Mouse (Mus musculus): ENCODE measurements around the gene Ccdc81.
A peak's percentile ranks its signal among the peaks of the same experiment; 100 is the strongest.

Gene Ccdc81

DNA sequence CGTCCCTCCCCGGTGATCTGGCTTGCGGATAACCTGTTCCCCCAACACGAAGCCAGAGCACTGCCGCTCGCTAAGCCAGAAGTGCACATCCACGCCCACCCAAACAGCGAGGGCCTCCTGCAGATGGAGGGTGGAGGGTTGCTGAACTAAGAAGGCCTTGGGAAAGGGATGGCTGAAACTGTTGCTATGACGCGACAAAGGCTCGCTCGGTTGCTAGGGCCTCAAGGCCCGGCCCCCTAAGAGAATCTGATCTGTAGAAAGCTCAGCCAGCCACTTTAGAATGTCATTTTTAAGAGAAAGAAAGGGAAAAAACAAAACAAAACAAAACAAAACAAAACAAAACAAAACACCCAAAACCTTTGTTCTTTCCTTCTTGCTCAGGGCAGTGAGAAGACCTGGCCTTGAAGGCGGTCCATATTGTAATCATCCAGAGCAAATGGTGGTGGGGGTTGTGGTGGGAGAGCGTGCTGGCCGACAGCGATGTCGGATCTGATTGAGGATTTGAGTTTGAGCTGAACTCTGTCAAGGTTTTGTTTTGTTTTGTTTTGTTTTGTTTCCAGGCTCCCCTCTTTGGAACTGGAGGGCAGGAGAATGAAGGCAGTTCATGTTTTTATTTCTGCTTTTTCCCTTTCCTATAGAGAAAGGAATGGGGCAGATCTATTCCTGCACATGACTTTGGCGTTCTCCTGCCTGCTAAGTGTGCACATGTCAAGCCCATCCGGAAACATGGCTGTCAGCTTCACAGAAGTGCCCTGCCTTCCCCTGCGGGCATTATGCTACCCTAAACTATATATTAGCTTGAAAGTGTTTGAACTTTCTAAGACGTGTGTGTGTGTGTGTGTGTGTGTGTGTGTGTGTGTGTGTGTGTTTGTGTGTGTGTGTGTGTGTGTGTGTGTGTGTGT is at the start of gene Ccdc81:
TSS of gene Ccdc81 (minus strand) at position 188 of the 902 bp plus-strand sequence.
- DNase-seq = no peak

DNA sequence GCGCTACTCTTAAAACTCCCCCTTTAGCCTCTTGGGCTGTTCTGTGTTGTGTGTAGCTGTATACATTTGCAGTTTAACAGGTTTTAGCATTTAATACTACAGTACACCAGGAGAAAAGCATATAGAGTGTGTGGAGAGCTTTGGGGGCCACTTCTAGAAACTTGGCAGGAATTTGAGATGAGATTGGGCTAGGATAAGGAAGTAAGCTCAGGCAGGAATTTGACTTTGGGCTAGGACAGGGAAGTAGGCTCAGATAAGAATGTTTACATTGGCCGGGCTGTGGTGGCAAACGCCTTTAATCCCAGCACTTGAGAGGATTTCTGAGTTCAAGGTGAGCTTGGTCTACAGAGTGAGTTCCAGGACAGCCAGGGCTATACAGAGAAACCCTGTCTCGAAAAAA is 46.0 kb upstream of the Ccdc81 start:
- DNase-seq = no peak

DNA sequence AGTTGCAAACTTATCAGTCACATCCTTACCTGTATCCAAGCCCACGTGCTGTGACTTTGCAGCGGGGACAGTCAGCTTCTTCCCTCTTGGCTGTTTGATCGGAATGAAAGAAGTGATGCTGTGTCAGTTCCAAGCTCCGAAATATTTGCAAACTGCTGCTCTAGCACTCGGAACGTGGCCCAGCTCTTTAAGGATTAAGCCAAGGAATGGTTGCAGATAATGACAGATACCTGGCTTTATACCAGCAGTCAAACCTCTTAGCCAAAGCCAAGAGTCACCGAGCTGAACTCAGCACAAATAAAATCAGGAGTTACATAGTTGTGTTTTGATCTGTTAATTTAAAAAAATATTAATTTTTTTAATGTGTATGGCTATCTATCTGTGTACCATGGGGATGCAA is 44.6 kb upstream of the Ccdc81 start:
- no peak for DNase-seq

DNA sequence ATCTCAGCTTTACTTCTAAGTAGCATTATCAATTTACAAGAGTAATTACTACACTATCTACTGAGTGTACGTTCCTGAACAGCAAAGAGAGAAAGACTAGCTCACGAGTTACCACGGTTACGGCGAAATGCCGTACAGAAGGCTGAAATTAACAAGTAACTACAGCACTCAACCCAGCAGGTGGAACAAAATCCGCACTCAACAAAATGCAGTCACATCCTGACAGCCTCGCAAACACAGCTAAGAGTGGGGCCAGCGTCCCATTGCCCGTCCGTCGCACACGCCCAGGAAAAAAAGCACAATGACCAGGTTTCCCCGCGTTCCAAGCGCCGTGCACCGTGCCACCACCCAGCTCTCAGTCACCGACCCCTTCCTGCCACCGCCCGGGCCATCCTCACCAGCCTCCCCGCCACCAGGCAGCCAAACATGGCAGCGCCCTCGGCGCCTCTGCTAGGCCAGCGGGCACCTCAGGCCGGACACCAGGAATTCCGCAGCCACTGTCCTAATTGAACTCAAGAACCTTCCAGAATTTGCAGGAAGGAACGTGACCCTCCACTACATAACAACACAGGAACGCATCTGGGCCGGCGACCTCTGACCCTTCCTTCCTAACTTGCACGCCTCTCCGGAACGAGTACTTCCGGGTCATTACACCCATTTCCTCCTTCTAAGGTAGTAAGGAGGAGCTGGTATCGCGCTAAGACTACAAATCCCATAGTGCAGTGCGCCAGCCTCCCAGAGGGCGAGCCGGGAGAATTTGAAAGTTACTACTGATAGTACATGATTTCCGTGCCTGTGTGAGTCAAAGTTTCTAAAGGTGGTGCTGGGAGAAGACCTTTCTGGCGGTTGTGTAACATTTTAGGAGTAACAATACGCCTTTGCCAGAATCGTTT is 37.4 kb upstream of the Ccdc81 start, which contains the start of gene Hikeshi:
TSS of gene Hikeshi (minus strand) at position 634 of the 893 bp plus-strand sequence.
- peak; percentile 85 to 88 for DNase-seq

DNA sequence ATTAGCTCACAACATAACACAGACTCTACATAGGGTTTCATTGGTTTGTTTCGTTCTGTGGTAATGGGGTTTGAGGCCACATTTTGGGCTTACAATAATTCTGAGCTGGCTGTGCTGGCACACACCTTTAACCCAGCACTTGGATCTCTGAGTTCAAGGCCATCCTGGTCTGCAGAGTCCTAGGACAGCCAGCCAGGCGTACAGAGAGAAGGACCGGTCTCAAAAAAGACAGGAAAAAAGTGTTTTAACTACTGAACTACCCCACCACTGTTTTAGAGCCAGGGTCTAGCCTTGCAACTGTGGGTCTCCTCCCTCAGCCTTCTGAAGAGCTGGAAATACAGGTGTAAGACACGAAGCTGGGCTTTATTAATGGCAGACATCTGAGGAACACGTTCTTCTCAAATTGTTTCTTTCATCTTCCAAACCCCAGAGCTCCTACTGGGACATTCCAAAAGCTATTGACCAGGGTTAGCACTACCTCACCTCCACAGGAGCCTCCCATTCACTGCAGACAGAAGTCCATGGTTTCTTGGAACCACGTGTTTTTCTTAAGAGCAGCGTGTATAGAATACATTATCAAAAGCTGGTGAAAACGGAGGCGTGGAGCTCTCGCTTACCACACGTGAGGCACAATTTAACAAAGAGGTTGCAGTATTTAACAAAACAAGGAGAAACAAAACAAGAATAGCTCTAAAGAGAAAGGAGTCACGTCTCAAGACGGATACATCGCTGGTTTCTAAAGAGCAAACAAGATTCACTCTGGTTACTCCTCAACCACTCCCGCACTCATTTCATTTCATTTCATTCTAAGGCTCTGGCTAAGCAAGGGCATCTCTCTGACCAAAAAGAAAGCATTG is 36.3 kb upstream of the Ccdc81 start:
- no peak for DNase-seq

DNA sequence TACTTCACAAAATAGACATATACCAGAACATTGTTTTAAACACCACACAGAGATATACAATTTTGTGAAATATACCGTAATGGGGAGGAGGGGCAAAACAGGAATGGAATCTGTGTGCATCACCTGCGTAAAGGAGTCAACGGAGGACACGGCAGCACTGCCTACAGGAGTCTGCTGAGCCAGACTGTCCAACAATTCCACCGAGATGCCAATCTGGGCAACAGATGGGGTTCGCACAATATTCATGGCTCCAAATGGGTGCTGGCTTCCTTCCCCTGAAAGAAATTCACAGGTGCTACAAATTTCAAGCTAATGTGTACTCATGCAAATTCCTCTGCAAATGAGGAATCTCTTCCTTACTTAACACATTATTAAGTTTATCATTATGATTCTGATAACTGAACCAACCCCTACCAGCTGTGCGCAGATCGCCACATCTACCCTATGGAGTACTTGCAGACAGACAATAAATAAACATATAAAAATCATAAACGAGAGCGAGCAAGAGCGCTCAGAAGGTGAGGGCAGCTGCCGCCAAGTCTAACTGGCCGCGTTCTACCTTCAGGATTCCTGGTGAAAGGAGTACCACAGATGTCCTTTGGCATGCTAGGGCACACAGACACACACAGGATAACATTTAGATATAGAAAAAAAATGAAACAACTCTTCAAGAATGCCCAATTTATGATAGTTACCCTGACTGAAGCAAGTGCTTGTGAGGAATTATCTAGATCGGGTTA is 20.2 kb upstream of the Ccdc81 start:
- DNase-seq = peak; percentile 81 to 84

DNA sequence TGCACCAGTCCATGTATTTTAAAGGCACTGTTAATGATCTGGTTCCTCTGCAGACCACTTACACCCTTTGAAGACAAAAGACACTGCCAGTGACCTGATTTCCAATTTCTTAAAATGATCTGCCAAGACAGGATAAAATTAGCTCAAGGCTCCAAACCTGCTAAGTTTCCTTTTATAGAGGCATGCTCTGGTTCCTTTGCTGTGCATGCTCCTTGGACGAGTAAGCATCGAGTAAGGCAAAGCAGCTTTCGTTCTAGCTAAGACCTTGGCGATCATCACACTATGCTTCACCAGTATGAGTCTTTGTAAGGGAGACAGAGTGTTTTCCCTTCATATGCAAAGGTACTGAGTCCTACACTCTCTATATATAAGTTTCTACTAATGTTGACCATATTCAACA is 14.3 kb upstream of the Ccdc81 start:
- no peak for DNase-seq

DNA sequence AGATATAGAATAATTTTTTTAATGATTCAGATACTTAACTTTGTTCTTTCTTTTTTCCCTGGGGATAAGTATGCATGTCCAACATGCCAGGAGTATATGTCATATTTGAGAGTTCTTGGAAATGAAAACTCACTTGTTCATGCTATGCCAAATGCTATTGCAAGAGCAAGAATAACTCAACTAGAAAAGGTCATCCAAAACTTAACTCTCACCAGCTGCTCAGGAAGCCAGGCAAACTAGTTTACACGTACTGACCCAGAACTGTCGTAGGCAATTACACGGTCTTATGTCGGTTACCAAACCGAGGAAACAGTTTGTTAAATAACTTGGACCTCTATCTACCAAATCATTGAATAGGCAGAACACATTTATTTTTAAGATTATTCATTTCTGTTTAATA is 13.3 kb upstream of the Ccdc81 start:
- DNase-seq = no peak

DNA sequence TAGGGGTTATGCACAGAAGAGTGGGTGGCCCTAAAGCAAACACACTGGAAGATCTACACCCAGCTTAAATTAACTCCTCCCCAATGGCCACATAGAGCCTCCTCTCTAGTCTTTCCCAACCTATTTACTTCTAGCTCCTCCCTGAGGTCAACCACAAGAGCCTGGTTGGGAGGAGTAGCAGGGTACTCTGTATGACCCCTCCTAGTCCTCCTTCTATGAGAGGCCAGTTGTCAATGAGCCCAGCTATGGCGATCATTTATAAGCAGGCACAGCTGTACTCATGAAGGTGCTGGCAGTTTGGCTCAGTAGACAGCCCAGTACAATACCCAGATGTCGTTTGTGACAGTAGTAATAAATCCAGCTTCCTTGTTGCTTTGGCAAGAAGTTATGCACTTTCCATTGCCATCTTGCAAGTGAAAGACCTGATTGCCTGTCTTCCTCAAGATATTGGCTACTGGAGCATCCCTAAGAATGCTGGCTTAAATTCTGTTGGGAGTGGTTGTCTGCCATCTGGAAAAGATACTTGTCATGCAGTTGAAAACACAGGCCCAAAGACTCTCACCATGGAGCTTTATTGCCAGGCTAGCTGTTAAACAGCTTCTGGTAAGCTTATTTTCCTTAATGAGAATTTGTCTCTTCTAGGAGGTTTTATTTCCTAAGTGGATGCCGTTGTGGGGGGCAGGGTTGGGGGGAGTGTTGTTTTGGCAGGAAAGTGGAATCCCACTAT is 10.2 kb upstream of the Ccdc81 start:
- DNase-seq = no peak

DNA sequence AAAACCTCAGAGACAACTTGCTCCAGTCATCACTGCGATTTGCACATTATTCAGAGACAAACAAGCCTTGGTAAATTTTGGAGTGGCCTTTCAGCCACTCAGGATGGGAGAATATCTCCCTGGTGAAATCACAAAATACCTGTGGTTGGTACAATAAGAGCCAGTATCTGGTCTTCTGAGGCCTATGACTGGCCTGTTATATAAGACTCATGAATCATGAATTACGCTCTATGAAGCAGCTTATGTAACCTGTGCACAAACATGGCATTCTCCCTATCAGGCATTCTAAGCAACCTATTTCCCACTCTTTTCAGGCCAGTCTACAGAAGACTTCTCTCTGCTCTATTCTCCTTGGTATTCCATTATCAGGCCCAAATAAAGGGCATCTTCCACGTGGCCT is 8.9 kb upstream of the Ccdc81 start:
- no peak for DNase-seq

DNA sequence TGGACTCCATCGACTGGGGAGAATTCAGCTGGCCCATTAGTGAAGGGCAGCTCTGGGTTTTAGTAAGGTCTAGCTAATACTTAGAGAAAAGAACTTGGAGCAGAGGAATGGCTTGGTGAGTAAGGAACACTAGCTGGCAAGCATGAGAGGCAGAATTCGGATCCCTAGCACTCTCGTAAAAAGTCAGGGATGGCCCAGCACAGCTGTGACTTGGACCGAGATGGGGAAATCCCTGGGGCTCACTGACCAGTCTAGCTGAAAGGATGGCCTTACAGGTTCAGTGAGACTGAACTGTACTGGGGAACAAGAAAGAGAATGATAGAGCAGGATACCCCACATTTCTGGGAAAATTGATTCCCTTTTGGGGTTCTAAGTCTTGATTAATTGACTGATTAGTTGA is 6.3 kb upstream of the Ccdc81 start:
- no peak for DNase-seq

DNA sequence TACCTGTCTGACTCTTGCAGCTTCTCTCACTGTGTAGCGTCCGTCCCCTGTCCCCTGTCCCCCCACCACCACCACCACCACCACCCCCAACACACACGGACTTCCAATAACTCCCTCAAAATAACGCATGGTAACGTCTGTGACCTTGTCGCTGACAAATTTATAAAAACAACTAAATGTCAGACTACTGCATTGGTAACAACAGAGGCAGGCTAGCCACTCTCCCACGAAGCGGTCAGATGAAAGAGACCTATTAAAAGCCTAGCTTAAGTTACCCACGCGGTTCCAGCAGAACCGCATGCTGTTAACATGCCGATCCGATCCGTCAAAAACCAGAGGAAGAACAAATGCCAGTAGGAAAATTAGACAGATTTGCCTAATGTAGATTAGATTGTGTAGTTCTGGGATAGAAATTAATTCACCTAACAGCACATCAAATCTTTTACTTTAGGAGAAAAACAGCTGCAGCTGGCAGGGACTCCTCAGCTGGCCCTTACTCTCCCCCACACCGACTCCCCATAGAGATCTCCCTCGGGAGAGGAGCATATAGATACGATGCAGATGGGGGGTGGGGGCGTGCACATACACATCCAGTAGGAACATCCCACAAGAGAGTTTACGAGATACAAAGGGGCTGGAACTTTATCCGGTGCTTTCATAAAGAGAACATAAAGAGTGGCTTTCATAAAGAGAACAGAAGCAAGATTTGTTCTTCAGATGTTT is 5.6 kb upstream of the Ccdc81 start:
- DNase-seq = no peak

DNA sequence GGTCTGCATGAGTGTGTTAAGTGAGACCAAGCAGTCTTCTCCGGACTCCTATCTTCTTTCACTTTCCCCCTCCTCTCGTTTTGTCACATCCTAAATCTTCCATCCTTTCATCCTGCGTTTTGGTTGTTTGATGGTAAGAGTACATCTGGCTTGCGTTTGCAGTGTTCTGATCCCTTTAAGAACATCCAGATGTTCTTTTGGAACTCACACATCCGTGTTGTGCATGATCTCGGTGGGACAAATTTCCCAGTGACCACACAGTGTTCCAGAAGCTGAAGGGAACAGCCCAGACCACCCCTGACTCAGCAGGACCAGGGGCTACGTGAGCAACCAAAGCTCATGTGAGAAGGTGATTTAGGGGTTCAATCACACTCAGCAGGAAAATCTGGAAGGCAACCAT is 5.0 kb upstream of the Ccdc81 start:
- no peak for DNase-seq

DNA sequence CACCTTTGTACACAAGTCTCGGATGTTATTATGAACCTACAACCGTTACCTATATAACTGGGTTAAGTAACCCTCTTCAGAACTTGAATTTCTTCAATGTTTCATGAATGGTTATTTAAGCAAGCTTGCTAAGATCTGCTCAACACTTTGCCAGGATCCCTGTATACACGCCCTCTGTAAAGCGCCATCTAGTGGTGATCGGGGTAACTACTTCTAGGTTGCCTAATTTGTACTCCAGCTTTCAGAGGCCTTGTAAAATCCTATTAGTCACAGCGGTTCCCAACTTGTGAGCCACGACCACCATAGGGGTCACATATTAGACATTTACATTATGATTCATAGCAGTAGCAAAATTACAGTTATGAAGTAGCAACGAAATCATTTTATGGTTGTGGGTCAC is 4.5 kb upstream of the Ccdc81 start:
- DNase-seq = peak; percentile 68 to 76

DNA sequence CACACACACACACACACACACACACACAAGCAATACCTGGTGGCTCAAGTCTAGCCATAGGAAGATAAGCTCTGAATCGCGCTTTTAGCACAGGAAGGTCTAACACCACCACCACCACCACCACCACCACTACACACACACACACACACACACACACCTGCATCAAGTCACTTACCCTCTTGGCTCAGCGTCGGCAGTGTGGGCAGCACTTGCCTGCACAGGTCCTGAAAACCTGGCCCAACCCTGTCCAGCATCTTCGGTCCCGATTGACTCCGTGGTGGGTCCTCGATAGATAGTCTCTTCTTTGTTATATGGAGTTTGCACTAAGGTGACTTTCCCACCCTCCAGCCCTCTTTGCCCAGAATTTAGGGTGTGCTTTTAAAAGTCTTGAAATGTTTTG is 422 bp downstream of the Ccdc81 start:
- DNase-seq = no peak

DNA sequence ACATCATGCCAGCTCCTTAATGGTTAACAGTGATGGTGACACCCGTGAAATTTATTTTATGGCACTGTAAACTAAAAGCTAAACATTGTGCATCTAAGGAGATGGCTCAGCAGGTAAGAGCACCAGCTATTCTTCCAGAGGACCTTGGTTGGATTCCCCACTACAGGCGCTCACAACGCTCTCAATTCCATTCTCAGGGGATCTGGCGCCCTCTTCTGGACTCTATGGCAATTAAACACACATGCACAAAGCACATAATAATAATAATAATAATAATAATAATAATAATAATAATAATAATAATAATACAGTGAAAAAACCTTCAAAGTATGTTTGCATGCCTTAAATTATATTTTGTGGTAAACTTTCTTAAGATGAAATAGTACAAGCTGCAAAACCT is 11.6 kb downstream of the Ccdc81 start:
- DNase-seq = peak; percentile 9 to 15

DNA sequence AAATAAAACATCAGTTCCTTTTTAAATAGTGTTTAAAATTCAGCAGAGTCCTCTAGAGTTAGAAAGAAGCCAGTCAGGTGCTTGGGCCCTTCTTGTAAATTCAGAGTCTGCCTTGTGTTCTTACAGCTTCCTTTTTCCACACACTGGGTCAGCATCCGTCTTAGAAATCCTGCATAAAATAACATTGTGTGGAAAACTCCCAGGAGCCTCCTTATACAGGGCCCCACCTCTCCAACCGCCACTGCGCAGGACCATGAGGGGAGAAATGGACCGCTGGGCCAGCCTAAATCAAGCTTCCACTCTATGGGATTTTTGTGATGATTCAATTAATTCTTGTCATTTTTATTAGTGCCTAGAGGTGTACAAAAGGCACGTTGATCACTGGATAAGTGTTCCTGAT is 12.0 kb downstream of the Ccdc81 start:
- DNase-seq = no peak

DNA sequence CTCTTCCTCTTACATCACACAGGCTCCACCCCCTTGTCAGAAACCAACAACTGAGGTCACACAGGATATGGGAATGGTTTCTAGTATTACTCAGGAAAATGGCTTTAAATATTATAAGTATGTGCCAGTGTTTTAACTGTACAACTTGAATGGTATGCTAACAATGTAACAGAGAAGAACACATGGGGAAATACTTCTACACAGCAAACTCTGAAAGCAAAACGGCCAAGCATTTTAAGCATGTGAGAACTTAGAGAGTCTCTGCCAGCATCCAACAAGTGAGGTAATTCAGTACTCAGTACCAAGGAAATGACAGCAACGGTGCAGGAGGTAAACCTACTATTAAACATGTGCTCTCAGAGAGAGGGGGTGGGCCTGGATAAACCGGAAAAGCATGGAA is 18.9 kb downstream of the Ccdc81 start:
- no peak for DNase-seq

DNA sequence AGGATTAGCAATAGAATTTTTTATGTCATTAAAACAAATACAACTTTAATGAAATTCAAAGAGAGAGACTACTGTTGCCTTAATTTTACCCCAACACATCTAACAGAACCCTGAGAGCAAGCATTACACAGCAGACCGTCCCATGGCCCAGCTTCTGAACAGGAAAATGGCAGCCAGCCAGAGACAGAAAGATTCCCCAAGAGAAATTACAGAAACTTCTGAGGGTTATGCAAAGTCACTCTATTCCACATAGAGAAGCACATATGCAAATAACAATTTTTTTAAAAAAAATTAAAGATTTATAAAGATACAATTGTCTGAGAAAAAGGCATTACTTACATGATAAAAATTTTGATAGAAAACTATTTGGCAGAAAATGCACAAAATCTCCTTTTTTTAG is 23.7 kb downstream of the Ccdc81 start:
- no peak for DNase-seq

DNA sequence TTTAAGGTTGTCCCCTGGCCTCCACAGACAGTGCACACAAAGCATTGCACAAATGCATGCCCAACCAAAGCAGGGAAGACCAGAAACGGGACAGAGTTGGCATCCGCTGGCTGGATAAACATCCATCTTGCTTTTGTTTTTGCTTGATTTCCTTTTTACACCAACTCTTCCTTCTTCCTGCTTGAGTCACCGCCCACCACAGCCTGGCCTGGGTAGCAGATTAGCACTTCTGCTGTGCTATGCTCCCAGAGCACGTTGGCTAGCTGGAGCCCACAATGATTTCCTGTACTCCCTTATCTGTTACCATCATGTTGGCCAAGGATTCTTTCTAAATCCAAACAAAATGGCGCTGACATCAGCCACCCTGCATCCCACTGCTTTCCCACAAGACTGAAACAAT is 36.2 kb downstream of the Ccdc81 start:
- DNase-seq = no peak

DNA sequence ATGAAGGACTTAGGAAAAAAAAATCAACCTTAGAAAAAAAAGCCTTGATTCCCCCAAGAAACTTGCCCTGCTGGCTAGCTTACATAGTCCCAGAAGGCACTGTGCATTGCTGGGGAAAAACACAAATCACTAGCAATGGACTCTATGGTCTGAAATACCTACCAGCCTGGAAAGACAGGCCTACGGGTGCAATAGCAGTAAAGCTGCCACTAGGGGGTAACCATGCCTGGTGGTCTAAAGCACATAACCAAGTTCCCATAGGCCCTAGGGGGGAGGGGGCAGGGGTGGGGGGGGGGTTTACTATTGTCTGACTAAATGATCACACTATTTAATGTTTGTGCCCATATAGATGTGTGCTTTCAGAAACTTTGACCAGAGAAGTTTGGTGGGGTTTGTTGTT is 38.7 kb downstream of the Ccdc81 start:
- DNase-seq = no peak

Measured in cerebellum, postnatal 36 days (tissue).